Mouse (Mus musculus) embryonic facial prominence, embryonic 14.5 days (tissue): ENCODE results near the gene Stk11ip. TPM values are rescaled to one million over a fixed set of nuclear protein-coding genes. Genes with fewer than 3 reads are reported as not detected.

Source experiments
- ATAC-seq: fragments of 200-750 bp; cut with Nextera tagmentation; 2 replicates; pipeline ENCODE4 v1.8.0; 2017; ENCODE audit warnings: low read depth, moderate number of reproducible peaks, moderate TSS enrichment
- DNase-seq: peaks from one replicate; pipeline ENCODE4 v3.0.0-alpha.2; 2015; ENCODE audit warnings: low spot score
- H3K27ac ChIP-seq: fragments of 300-500 bp; sonication (generic); replicated peaks from 2 replicates; pipeline ENCODE4 v1.5.1; 2014; ENCODE audit warnings: low read depth, mild to moderate bottlenecking, low read length, moderate library complexity
- H3K27me3 ChIP-seq: fragments of 300-500 bp; sonication (generic); replicated peaks from 2 replicates; pipeline ENCODE4 v1.6.1; 2014; ENCODE audit warnings: low read length; ENCODE audit not compliant: control insufficient read depth, insufficient read depth
- H3K36me3 ChIP-seq: fragments of 300-500 bp; sonication (generic); 2 replicates; pipeline ENCODE4 v1.6.1; 2014; ENCODE audit warnings: low read length, mixed read lengths; ENCODE audit not compliant: control insufficient read depth, insufficient read depth
- H3K4me1 ChIP-seq: fragments of 300-500 bp; sonication (generic); 2 replicates; pipeline ENCODE4 v1.6.1; 2014; ENCODE audit warnings: antibody characterized with exemption, low read length; ENCODE audit not compliant: control insufficient read depth, insufficient read depth
- H3K4me2 ChIP-seq: fragments of 300-500 bp; sonication (generic); 2 replicates; pipeline ENCODE4 v1.6.1; 2014; ENCODE audit warnings: low read depth, mild to moderate bottlenecking, low read length, moderate library complexity, mixed read lengths
- H3K4me3 ChIP-seq: fragments of 300-500 bp; sonication (generic); 2 replicates; pipeline ENCODE4 v1.5.1; 2014; ENCODE audit warnings: low read depth, mild to moderate bottlenecking, low read length
- H3K9ac ChIP-seq: fragments of 300-500 bp; sonication (generic); 2 replicates; pipeline ENCODE4 v1.6.1; 2014; ENCODE audit warnings: low read depth, mild to moderate bottlenecking, low read length, moderate library complexity, mixed read lengths
- H3K9me3 ChIP-seq: fragments of 300-500 bp; sonication (generic); 2 replicates; pipeline ENCODE4 v1.6.1; 2016; ENCODE audit warnings: low read length; ENCODE audit not compliant: control insufficient read depth
- WGBS: fragments of 180-500 bp; shearing (Covaris S2); extraction: QIAGEN DNeasy Blood & Tissue Kit; methylation state at CpG from one replicate; pipeline ENCODE4 v1.1.7; 2014; 5-methylcytosine and 5-hydroxymethylcytosine counted together
- polyA plus RNA-seq: library from polyadenylated mRNA; unstranded; fragments of >200 nt; fragmentation: Nextera tagmentation; extraction: Ambion mirVana; gene quantifications from 2 replicates; pipeline ENCODE4 v1.2.1, GENCODE M21; 2014

The Stk11ip gene
- polyA plus RNA-seq: 13.1 and 15.3 TPM in 2 replicates

DNA sequence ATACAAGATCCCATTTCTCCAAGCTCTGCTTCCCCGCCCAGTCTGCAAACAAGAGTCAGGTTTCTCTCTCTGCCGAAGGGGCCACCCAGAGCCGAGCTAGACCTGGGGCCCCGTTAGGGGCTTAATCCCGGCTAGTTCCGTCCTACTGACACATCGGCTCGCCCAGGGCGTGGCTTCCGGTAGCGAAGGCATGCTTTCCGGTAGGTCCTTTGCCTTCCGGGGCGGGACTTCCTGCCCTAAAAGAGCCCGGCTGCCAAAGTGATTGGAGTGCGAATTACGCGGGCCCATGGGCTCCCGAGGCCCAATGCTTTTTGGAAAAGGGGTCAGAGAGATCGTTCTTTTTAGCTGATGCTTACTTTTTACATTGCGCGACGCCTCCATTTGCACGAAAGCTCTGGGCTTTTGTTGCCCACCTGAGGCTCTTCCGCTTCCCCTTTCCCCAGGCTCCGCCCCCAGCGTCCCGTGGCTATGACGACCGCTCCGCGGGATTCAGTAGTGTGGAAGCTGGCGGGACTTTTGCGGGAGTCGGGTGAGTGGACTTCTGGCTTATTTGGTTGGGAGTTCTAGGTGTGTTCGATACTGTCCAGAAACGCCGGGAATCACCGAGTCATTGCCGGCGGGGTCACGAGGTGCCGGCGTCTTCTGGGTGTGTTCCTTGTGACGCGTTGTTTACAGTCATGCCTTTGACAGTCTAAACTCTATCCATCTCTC, at the start of gene Stk11ip:
Gene Stk11ip, plus strand, starts transcription at position 209 of the 711 bp plus-strand sequence.
- peak within 1 kb of the TSS; percentile 66 for H3K4me3 ChIP-seq
- DNase-seq (peak; percentile 100), ATAC-seq (peak; percentile 99)
- peak within 1 kb of the TSS; percentile 66 for H3K9ac ChIP-seq
- H3K36me3 ChIP-seq: peaks cover 7% of the 10 kb centered on the region; the same call in 1 of the 2 replicates
- peaks cover 25% of the 10 kb centered on the region for H3K4me1 ChIP-seq
- no peaks in the 10 kb centered on the region for H3K9me3 ChIP-seq
- H3K27ac ChIP-seq: peak within 1 kb of the TSS; percentile 98
- H3K27me3 ChIP-seq: no peaks in the 10 kb centered on the region
- H3K4me2 ChIP-seq: peak within 1 kb of the TSS; percentile 80
- WGBS: under 1% methylated on average over 46 of the region's 46 CpGs

DNA sequence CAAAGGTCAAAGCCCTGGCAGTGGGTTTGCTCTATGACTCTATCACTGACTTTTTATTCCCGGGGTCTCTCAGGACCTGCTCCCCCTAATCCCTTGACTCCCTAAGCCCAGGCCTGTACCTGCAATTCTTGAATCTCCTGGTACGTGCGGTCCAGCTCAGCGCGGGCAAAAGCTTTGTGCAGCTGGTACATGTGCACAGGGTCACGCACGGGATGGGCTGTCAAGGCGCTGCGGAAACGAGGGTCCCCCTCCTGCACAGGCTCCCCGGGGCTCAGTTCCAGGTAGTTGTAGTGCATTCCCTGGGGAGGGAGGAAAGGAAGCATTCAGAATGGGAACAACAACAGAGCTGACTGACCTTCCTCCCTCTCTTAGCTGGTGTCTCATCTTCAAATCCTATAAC, 44.9 kb upstream of the Stk11ip start:
- 95% methylated on average over 11 of the region's 11 CpGs for WGBS
- Histone ChIP-seq H3K4me2 (no peak overlapping the region), H3K27me3 (peaks cover 11% of the 10 kb centered on the region; the same call in 1 of the 2 replicates), H3K9me3 (no peaks in the 10 kb centered on the region), H3K27ac (no peak overlapping the region), H3K4me3 (no peak overlapping the region), H3K9ac (no peak overlapping the region), H3K4me1 (peaks cover 9% of the 10 kb centered on the region), H3K36me3 (peaks cover 44% of the 10 kb centered on the region)
- DNase-seq (no peak), ATAC-seq (no peak)

GRCm38 (mm10) chr1:75477264-75477965, 43.9 kb upstream of the Stk11ip start:
- Histone ChIP-seq H3K4me1 (peaks cover 9% of the 10 kb centered on the region), H3K9me3 (no peaks in the 10 kb centered on the region)

DNA sequence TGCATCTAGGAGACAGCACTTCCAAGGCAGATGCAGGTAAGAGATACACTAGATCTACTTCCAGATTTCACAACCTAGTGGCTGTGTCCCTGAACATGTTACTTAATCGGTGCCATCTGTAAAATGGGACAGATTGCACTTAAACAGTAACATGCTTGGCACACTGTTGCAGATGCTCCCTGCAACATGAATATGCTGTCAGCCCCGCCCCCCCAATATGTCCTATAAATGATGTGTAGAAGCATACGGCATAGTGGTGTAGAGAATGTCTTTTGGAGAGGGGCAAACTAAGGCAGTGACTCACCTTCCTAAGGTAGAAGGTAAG, 43.4 kb upstream of the Stk11ip start:
- no peak overlapping the region for H3K27ac ChIP-seq
- peaks cover 9% of the 10 kb centered on the region for H3K4me1 ChIP-seq
- 30% methylated on average over 3 of the region's 3 CpGs for WGBS
- peaks cover 41% of the 10 kb centered on the region for H3K36me3 ChIP-seq
- peaks cover 20% of the 10 kb centered on the region for H3K27me3 ChIP-seq
- H3K4me3 ChIP-seq: peak overlapping the region; percentile 80
- peak overlapping the region; percentile 71 for H3K4me2 ChIP-seq
- H3K9ac ChIP-seq: no peak overlapping the region
- DNase-seq (no peak), ATAC-seq (no peak)
- H3K9me3 ChIP-seq: no peaks in the 10 kb centered on the region

More at GRCm38 (mm10) chr1:75477264-75477965, 43.9 kb upstream of the Stk11ip start:
- peaks cover 44% of the 10 kb centered on the region for H3K36me3 ChIP-seq
- WGBS: 17% methylated on average over 33 of the region's 35 CpGs
- ATAC-seq: peak; percentile 6; the same call in 1 of the 2 replicates
- H3K4me2 ChIP-seq: peak overlapping the region; percentile 71
- H3K9ac ChIP-seq: no peak overlapping the region
- DNase-seq: peak; percentile 73
- H3K27ac ChIP-seq: no peak overlapping the region
- H3K27me3 ChIP-seq: peaks cover 15% of the 10 kb centered on the region
- H3K4me3 ChIP-seq: peak overlapping the region; percentile 80

DNA sequence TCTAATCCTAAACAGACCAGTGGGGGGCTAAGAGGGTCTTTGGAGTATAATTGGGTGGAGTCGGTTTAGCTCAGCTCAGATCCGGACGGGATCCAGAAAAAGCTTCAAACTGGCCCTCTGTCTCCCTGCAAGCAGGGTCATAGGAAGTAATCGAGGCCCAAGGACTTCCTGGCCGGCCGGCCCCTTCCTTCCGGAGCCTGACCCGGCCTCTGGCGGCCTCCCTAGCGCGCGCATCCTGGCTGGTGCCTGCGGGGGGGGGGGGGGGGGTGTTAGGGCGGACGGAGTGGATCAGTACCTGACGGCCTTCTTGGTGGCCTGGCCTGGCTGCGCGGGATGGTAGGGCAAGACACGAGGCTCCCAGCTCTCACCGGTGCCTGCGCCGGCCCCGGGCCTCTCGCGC, 42.8 kb upstream of the Stk11ip start:
- Histone ChIP-seq H3K4me1 (peaks cover 9% of the 10 kb centered on the region), H3K9ac (peak overlapping the region; percentile 79), H3K27me3 (peaks cover 25% of the 10 kb centered on the region), H3K27ac (peak overlapping the region; percentile 64), H3K4me2 (peak overlapping the region; percentile 71), H3K36me3 (peaks cover 36% of the 10 kb centered on the region), H3K9me3 (no peaks in the 10 kb centered on the region), H3K4me3 (peak overlapping the region; percentile 80)
- WGBS: 1% methylated on average over 12 of the region's 25 CpGs
- peak; percentile 33 for DNase-seq
- ATAC-seq: no peak

- Histone ChIP-seq H3K36me3 (peaks cover 32% of the 10 kb centered on the region), H3K4me1 (peaks cover 9% of the 10 kb centered on the region), H3K27ac (peak within 1 kb of the TSS; percentile 64), H3K9me3 (no peaks in the 10 kb centered on the region), H3K4me3 (peak within 1 kb of the TSS; percentile 80), H3K4me2 (peak within 1 kb of the TSS; percentile 71), H3K9ac (peak within 1 kb of the TSS; percentile 79), H3K27me3 (peaks cover 31% of the 10 kb centered on the region)
- 0% methylated on average over 21 of the region's 76 CpGs for WGBS
- DNase-seq (peak; percentile 99), ATAC-seq (peak; percentile 91)
These were observed 42.3 kb upstream of the Stk11ip start, which contains the start of the genes Chpf and Tmem198 for GRCm38 (mm10) chr1:75478916-75479634. Gene Chpf (minus strand): TSS chr1:75479307. Gene Tmem198 (plus strand): TSS chr1:75479532.

GRCm38 (mm10) chr1:75479635-75479989, 41.7 kb upstream of the Stk11ip start:
- H3K9ac ChIP-seq: peak overlapping the region; percentile 51; the same call in 1 of the 2 replicates
- peaks cover 26% of the 10 kb centered on the region for H3K36me3 ChIP-seq
- peaks cover 9% of the 10 kb centered on the region for H3K4me1 ChIP-seq
- H3K4me2 ChIP-seq: peak overlapping the region; percentile 71
- no peak for DNase-seq
- H3K27me3 ChIP-seq: peaks cover 36% of the 10 kb centered on the region
- ATAC-seq: no peak
- WGBS: under 1% methylated on average over 9 of the region's 24 CpGs
- no peaks in the 10 kb centered on the region for H3K9me3 ChIP-seq
- H3K27ac ChIP-seq: no peak overlapping the region
- peak overlapping the region; percentile 80 for H3K4me3 ChIP-seq

GRCm38 (mm10) chr1:75480036-75480435, 41.3 kb upstream of the Stk11ip start:
- Histone ChIP-seq H3K9ac (no peak overlapping the region), H3K4me1 (peaks cover 9% of the 10 kb centered on the region), H3K4me2 (peak overlapping the region; percentile 71), H3K9me3 (no peaks in the 10 kb centered on the region), H3K36me3 (peaks cover 22% of the 10 kb centered on the region), H3K4me3 (peak overlapping the region; percentile 80; the same call in 1 of the 2 replicates), H3K27ac (no peak overlapping the region), H3K27me3 (peaks cover 40% of the 10 kb centered on the region)
- 15% methylated on average over 13 of the region's 13 CpGs for WGBS
- ATAC-seq (no peak), DNase-seq (no peak)
